Mouse (Mus musculus) liver, embryonic 12.5 days (tissue): ENCODE measurements around the gene Trp53tg5. TPM values are rescaled to one million over a fixed set of nuclear protein-coding genes. Genes with fewer than 3 reads are reported as not detected.

ENCODE experiments used
- ATAC-seq: fragments of 200-750 bp; cut with Nextera tagmentation; 2 replicates; pipeline ENCODE4 v1.8.0; 2017; ENCODE audit warnings: moderate number of reproducible peaks, mild to moderate bottlenecking, moderate library complexity
- H3K27ac ChIP-seq: fragments of 300-500 bp; sonication (generic); 2 replicates; pipeline ENCODE4 v1.5.1; 2016; ENCODE audit warnings: mild to moderate bottlenecking
- H3K27me3 ChIP-seq: fragments of 300-500 bp; sonication (generic); replicated peaks from 2 replicates; pipeline ENCODE4 v1.6.1; 2016; ENCODE audit warnings: mild to moderate bottlenecking, moderate library complexity
- H3K36me3 ChIP-seq: fragments of 300-500 bp; sonication (generic); 2 replicates; pipeline ENCODE4 v1.6.1; 2016; ENCODE audit warnings: mild to moderate bottlenecking, moderate library complexity
- H3K4me1 ChIP-seq: fragments of 300-500 bp; sonication (generic); 2 replicates; pipeline ENCODE4 v1.6.1; 2016
- H3K4me2 ChIP-seq: fragments of 300-500 bp; sonication (generic); 2 replicates; pipeline ENCODE4 v1.6.1; 2016; ENCODE audit warnings: mild to moderate bottlenecking, moderate library complexity
- H3K4me3 ChIP-seq: fragments of 300-500 bp; sonication (generic); 2 replicates; pipeline ENCODE4 v1.5.1; 2016; ENCODE audit warnings: mild to moderate bottlenecking, moderate library complexity
- H3K9ac ChIP-seq: fragments of 300-500 bp; sonication (generic); 2 replicates; pipeline ENCODE4 v1.6.1; 2016; ENCODE audit warnings: mild to moderate bottlenecking, moderate library complexity
- H3K9me3 ChIP-seq: fragments of 300-500 bp; sonication (generic); replicated peaks from 2 replicates; pipeline ENCODE4 v1.6.1; 2016; ENCODE audit warnings: mild to moderate bottlenecking, moderate library complexity
- WGBS: fragments of 180-500 bp; shearing (Covaris S2); methylation state at CpG from one replicate; pipeline ENCODE4 v1.1.7; 2016; ENCODE audit not compliant: insufficient replicate concordance; 5-methylcytosine and 5-hydroxymethylcytosine counted together
- polyA plus RNA-seq: library from polyadenylated mRNA; unstranded; fragments of >200 nt; fragmentation: Nextera tagmentation; extraction: Ambion mirVana; gene quantifications from 2 replicates; pipeline ENCODE4 v1.2.1, GENCODE M21; 2016

Gene Trp53tg5
- polyA plus RNA-seq, 1 experiment from 2014 or later, result not detected

- Histone ChIP-seq H3K4me1 (peaks cover 12% of the 10 kb centered on the region), H3K4me3 (no peak overlapping the region), H3K36me3 (peaks cover 11% of the 10 kb centered on the region), H3K9me3 (no peaks in the 10 kb centered on the region), H3K4me2 (no peak overlapping the region), H3K27me3 (peaks cover 7% of the 10 kb centered on the region; the same call in 1 of the 2 replicates), H3K9ac (no peak overlapping the region), H3K27ac (no peak overlapping the region)
- peak; percentile 70 for ATAC-seq
- 46% methylated on average over 12 of the region's 14 CpGs for WGBS
Measured at GRCm38 (mm10) chr2:164512121-164512909, 38.8 kb upstream of the Trp53tg5 start.

GRCm38 (mm10) chr2:164510621-164511190 lies 37.2 kb upstream of the Trp53tg5 start:
- Histone ChIP-seq H3K36me3 (peaks cover 27% of the 10 kb centered on the region), H3K9me3 (no peaks in the 10 kb centered on the region), H3K4me2 (no peak overlapping the region), H3K9ac (no peak overlapping the region), H3K4me3 (no peak overlapping the region), H3K27ac (no peak overlapping the region), H3K4me1 (peaks cover 17% of the 10 kb centered on the region), H3K27me3 (peaks cover 7% of the 10 kb centered on the region; the same call in 1 of the 2 replicates)
- 40% methylated on average over 5 of the region's 5 CpGs for WGBS
- ATAC-seq, result no peak

- peaks cover 55% of the 10 kb centered on the region for H3K36me3 ChIP-seq
- no peak overlapping the region for H3K9ac ChIP-seq
- no peak for ATAC-seq
- peaks cover 13% of the 10 kb centered on the region for H3K4me1 ChIP-seq
- 87% methylated on average over 19 of the region's 19 CpGs for WGBS
- no peak overlapping the region for H3K4me3 ChIP-seq
- peaks cover 14% of the 10 kb centered on the region for H3K9me3 ChIP-seq
- H3K27me3 ChIP-seq, result no peaks in the 10 kb centered on the region
- no peak overlapping the region for H3K4me2 ChIP-seq
- H3K27ac ChIP-seq, result no peak overlapping the region
Measured at GRCm38 (mm10) chr2:164507811-164508210, 34.3 kb upstream of the Trp53tg5 start.

- Histone ChIP-seq H3K4me3 (no peak overlapping the region), H3K9ac (no peak overlapping the region), H3K27ac (peak overlapping the region; percentile 3; the same call in 1 of the 2 replicates), H3K4me2 (no peak overlapping the region), H3K36me3 (peaks cover 75% of the 10 kb centered on the region), H3K9me3 (peaks cover 14% of the 10 kb centered on the region), H3K27me3 (no peaks in the 10 kb centered on the region), H3K4me1 (peaks cover 4% of the 10 kb centered on the region; the same call in 1 of the 2 replicates)
- no peak for ATAC-seq
- WGBS, result 60% methylated on average over 4 of the region's 4 CpGs
Measured at GRCm38 (mm10) chr2:164505619-164506347, 32.3 kb upstream of the Trp53tg5 start.

- WGBS, result 87% methylated on average over 3 of the region's 3 CpGs
- H3K36me3 ChIP-seq, result peaks cover 83% of the 10 kb centered on the region
- H3K27ac ChIP-seq, result no peak overlapping the region
- no peak overlapping the region for H3K4me2 ChIP-seq
- H3K4me3 ChIP-seq, result no peak overlapping the region
- no peaks in the 10 kb centered on the region for H3K27me3 ChIP-seq
- H3K9me3 ChIP-seq, result peaks cover 14% of the 10 kb centered on the region
- ATAC-seq, result no peak
- no peak overlapping the region for H3K9ac ChIP-seq
- H3K4me1 ChIP-seq, result peaks cover 4% of the 10 kb centered on the region; the same call in 1 of the 2 replicates
Measured at GRCm38 (mm10) chr2:164504919-164505318, 31.4 kb upstream of the Trp53tg5 start.

GRCm38 (mm10) chr2:164500511-164500910 lies 27.0 kb upstream of the Trp53tg5 start:
- ATAC-seq, result no peak
- no peak overlapping the region for H3K27ac ChIP-seq
- no peaks in the 10 kb centered on the region for H3K27me3 ChIP-seq
- H3K9me3 ChIP-seq, result peaks cover 14% of the 10 kb centered on the region
- WGBS, result 91% methylated on average over 7 of the region's 7 CpGs
- H3K4me3 ChIP-seq, result no peak overlapping the region
- H3K36me3 ChIP-seq, result peaks cover 64% of the 10 kb centered on the region
- H3K4me2 ChIP-seq, result no peak overlapping the region
- peaks cover 28% of the 10 kb centered on the region for H3K4me1 ChIP-seq
- H3K9ac ChIP-seq, result no peak overlapping the region

- Histone ChIP-seq H3K27me3 (no peaks in the 10 kb centered on the region), H3K36me3 (peaks cover 52% of the 10 kb centered on the region), H3K27ac (no peak overlapping the region), H3K9ac (no peak overlapping the region), H3K9me3 (peaks cover 7% of the 10 kb centered on the region; the same call in 1 of the 2 replicates), H3K4me3 (no peak overlapping the region), H3K4me1 (peaks cover 28% of the 10 kb centered on the region), H3K4me2 (no peak overlapping the region)
- 56% methylated on average over 5 of the region's 5 CpGs for WGBS
- ATAC-seq, result no peak
Measured at GRCm38 (mm10) chr2:164499317-164499716, 25.8 kb upstream of the Trp53tg5 start.

GRCm38 (mm10) chr2:164497691-164498268 lies 24.3 kb upstream of the Trp53tg5 start:
- peak overlapping the region; percentile 74 for H3K9ac ChIP-seq
- peak overlapping the region; percentile 75 for H3K4me3 ChIP-seq
- peak overlapping the region; percentile 90 for H3K4me2 ChIP-seq
- peaks cover 28% of the 10 kb centered on the region for H3K4me1 ChIP-seq
- peak overlapping the region; percentile 33; the same call in 1 of the 2 replicates for H3K27ac ChIP-seq
- ATAC-seq, result peak; percentile 60
- no peaks in the 10 kb centered on the region for H3K9me3 ChIP-seq
- H3K36me3 ChIP-seq, result peaks cover 36% of the 10 kb centered on the region
- WGBS, result 3% methylated on average over 21 of the region's 21 CpGs
- no peaks in the 10 kb centered on the region for H3K27me3 ChIP-seq

- Histone ChIP-seq H3K4me1 (peaks cover 28% of the 10 kb centered on the region), H3K27ac (peak within 1 kb of the TSS; percentile 33; the same call in 1 of the 2 replicates), H3K27me3 (no peaks in the 10 kb centered on the region), H3K4me2 (peak within 1 kb of the TSS; percentile 90), H3K9ac (peak within 1 kb of the TSS; percentile 74), H3K9me3 (no peaks in the 10 kb centered on the region), H3K36me3 (peaks cover 29% of the 10 kb centered on the region), H3K4me3 (peak within 1 kb of the TSS; percentile 75)
- 4% methylated on average over 43 of the region's 43 CpGs for WGBS
- peak; percentile 94 for ATAC-seq
Measured at GRCm38 (mm10) chr2:164496847-164497690, 23.5 kb upstream of the Trp53tg5 start, which contains the start of gene Pigt. Gene Pigt (plus strand): TSS chr2:164497520.

- Histone ChIP-seq H3K9me3 (no peaks in the 10 kb centered on the region), H3K27ac (no peak overlapping the region), H3K4me2 (peak overlapping the region; percentile 90), H3K27me3 (no peaks in the 10 kb centered on the region), H3K4me3 (peak overlapping the region; percentile 75; the same call in 1 of the 2 replicates), H3K9ac (no peak overlapping the region), H3K4me1 (peaks cover 28% of the 10 kb centered on the region), H3K36me3 (peaks cover 23% of the 10 kb centered on the region)
- no peak for ATAC-seq
- WGBS, result 30% methylated on average over 1 of the region's 1 CpGs
Measured at GRCm38 (mm10) chr2:164496331-164496730, 22.8 kb upstream of the Trp53tg5 start.

GRCm38 (mm10) chr2:164494126-164494525 lies 20.6 kb upstream of the Trp53tg5 start:
- WGBS, result 51% methylated on average over 2 of the region's 2 CpGs
- no peak overlapping the region for H3K27ac ChIP-seq
- no peak overlapping the region for H3K4me3 ChIP-seq
- H3K4me1 ChIP-seq, result peaks cover 27% of the 10 kb centered on the region
- no peak for ATAC-seq
- no peak overlapping the region for H3K4me2 ChIP-seq
- H3K9ac ChIP-seq, result no peak overlapping the region
- peaks cover 4% of the 10 kb centered on the region for H3K36me3 ChIP-seq
- no peaks in the 10 kb centered on the region for H3K27me3 ChIP-seq
- H3K9me3 ChIP-seq, result no peaks in the 10 kb centered on the region
